Mouse (Mus musculus): ENCODE data around the gene Adap1.

The Adap1 gene

DNA sequence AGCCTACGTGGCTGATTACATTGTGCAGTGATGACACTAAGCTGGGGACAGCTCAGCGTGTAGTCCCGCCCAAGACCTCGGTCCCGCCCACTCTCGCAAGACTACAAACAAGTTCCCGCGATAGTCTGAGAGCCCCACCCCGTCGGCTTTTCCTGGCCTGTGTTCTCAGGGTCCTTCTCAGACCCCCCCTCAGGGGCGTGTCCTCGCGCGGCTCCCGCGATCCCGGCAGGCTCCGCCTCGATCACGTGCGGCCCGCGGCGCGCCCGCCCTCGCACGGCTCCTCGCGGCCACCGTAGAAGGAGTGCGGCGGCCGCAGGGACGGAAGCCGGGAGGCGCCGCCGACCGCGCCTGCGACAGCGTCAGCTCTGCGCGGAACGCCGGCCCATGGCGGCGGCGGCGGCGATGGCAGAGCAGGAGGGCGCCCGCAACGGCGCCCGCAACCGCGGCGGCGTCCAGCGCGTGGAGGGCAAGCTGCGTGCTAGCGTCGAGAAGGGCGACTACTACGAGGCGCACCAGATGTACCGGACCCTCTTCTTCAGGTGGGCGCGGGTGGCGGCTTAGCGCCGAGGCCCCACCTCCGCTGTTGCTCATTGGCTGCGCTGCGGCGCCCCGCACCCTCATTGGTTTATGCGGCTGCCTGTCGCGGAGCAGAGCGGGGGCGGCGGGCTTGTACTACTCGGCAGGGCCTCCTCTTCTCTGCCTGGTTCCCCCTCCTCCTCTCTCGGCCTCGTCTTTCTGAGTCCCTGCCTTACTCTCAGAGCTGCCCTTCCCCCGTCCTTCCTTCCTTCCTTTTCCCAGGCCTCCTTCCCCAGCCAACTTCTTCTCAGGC, 73.1 kb downstream of the Adap1 start, which contains the start of gene Get4:
Gene Get4 (plus strand): TSS at position 244 of the 829 bp plus-strand sequence.
- peak; percentile 97 for DNase-seq (ENCODE audit: low read depth, low spot score)

DNA sequence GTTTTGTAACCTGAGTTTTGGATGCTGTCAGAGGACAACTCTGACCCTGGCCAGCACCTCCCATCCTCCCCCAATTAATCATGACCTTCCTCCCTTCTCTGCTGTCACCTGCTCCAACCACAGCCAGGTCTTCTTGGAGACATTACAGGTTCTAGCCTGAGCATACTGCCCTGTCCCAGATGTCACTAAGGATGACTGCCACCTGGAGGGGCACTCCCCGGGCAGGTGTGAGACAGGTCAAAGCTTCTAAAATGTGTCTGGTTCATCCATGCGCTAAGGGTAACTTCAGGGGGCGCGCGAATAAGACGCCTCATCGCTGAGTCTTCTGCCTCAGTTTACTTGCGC, 73.7 kb downstream of the Adap1 start:
- no peak for DNase-seq (ENCODE audit: low read depth, low spot score)

DNA sequence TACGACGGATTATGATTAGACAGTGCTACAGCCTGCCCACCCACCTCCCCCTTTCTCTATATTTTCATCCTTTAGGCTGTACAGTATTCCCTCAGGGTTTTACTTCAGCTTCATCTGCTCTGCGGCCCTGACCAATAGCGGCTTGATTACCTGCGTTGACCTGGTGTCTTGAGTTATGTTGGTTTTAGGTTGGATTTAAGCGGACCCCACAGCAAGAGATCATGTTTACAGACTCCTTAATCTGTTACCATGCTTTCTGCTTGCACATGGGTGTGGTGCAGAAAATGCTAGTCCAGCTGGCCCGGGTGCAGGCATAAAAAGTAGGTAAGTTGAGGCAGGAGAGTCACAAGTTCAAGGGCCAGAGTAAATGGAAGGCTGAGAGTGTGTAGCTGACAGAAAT, 74.1 kb downstream of the Adap1 start:
- DNase-seq (ENCODE audit: low read depth, low spot score): no peak

DNA sequence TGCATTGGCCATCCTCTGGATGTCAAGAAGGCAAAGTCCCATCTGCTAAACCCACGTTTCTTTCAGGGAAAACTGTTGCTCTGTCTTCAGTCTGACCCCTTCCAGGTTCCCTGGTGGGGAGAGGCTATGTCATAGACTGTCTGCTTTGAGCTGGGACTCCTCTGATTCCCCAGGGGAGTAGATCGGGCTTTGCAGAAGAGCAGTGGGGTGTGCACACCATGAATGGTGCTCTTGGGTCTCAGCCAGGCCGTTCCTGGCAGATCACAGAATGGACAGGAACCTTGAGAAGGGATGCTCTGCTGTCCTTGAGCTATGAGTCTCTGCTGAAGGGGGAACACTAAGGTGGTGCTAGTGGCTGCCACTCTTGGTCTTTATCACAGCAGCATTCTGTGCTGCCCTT, 76.6 kb downstream of the Adap1 start:
- no peak for DNase-seq (ENCODE audit: low read depth, low spot score)

DNA sequence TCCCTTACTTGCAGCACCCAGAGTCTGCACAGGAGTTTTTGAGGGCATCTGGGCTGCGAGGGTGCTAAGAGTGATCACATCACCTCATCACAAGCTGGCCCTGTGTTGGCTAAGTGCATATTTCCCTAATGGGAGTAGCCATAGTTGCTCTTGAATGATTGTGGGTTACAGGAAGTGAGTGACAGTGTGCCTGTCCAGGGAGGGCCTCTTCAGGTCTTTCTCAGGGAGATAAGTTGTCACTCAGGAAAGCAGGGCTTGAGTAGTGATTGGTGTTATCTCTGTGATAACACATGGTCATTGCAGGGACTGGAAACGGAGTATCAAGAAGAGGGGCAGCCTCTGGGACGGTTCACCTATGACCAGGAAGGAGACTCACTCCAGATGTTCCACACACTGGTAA, 77.7 kb downstream of the Adap1 start:
- DNase-seq (ENCODE audit: low read depth, low spot score): no peak

DNA sequence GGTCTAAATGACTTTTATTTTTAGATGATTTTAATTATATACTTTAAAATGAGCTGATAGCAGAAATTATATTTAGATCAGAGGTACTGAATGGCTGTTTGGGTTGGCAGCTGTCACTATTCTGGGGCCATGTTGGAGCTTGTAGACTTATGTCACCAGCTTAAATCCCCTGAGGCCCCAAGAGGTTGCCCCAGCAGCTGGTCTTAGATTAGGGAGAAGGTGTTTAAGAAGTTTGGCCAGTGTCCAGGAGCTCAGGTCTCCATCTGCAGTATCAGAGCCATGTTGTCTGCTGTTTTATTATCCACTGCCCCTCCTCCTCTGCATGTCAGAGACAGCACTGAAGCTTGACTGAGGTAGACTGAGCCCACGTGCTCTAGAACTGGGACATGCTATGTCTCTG, 82.0 kb downstream of the Adap1 start:
- DNase-seq (ENCODE audit: low read depth, low spot score): no peak

DNA sequence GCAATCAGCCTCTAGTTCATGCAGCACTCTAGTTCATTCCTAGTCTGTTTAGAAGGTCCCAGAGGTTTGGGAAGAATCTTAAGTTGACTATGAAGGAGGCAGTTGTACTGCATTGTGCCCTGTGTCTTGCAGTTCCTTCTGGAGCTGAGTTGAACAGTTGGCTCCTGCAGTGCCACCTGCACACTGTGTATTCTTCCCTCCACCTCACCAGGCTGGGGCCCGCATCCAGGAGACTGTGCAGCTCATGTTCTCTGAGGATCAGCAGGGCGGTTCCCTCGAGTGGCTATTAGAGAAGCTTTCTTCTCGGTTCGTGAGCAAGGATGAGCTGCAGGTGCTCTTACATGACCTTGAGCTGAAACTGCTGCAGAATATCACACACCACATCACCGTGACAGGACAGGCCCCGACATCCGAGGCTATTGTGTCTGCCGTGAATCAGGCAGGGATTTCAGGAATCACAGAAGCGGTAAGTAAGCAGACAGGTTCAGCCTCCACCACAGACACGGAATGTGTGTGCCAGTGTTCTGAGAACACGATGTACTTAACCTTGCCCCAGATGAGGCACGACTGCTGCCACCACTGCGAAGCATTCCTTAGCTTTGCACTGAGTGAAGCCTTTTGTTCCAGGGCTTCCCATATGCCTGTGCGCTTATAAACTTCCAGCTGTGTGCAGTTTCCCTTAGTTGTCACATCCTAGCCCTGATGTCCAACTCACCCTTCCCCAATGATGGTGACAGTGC, 84.2 kb downstream of the Adap1 start:
- DNase-seq (ENCODE audit: low read depth, low spot score): no peak

DNA sequence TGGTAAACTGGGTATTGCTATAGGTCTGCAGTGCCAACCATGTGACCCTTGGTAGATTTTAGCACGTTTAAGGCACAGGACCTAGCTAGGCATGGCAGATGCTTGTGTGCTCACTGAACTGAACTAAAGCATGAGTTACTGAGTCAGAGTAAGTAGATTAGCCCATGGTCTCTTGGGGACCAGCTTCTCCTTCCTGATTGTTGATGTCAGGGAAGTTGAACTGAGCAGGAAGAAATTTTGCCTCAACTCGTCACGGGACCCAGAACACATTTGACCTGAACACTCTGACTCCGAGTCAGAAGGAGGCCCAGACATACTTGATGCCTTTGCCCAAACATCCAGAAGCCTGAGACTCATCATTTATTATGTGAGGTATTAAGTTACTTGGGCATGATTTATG, 88.0 kb downstream of the Adap1 start:
- no peak for DNase-seq (ENCODE audit: low read depth, low spot score)

DNA sequence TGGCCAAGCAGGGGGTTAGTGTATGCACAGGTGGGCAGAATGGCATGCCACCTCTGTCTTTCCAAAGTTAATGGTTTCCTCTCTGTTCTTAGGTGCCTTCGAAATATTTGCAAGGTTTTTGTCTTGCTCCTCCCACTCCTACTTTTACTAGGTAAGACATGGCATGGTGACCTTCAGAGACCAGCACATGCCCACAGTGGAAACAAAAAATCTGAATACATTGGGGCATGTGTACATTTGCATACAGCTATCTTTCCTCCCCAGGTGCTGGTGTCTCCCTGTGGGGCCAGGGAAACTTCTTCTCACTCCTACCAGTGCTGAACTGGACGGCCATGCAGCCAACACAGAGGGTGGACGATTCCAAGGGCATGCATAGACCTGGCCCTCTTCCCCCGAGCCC, 91.0 kb downstream of the Adap1 start:
- DNase-seq (ENCODE audit: low read depth, low spot score): no peak

DNA sequence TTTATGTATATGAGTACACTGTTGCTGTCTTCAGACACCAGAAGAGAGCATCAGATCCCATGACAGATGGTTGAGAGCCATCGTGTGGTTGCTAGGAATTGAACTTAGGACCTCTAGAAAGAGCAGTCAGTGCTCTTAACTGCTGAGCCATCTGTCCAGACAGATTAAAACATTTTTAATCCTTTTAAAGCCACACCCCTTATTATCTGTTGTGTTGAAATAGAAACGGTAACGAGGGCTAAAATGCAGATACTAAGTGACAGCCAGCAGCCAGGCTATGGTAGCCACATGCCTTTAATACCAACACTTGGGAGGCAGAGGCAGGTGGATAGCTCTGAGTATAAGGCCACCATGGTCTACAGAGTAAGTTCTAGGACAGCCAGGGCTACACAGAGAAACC, 93.3 kb downstream of the Adap1 start:
- DNase-seq (ENCODE audit: low read depth, low spot score): no peak

DNA sequence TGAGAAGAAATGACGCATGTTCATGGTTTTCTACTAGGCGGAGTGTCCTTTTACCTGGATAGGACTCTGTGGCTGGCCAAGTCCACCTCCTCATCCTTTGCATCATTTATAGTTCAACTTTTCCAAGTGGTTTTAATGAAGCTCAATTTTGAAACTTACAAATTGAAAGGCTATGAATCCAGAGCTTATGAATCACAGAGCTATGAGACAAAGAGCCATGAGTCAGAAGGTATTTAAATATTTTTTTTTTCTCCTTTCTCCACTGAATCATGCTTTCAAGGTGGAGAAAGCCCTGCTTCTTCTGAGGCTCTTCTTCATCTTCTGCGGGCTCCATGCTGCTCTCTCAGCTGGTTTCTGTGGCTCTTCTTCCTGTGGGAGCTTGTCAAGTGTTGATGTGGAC, 95.7 kb downstream of the Adap1 start:
- peak; percentile 28 for DNase-seq (ENCODE audit: low read depth, low spot score)

DNA sequence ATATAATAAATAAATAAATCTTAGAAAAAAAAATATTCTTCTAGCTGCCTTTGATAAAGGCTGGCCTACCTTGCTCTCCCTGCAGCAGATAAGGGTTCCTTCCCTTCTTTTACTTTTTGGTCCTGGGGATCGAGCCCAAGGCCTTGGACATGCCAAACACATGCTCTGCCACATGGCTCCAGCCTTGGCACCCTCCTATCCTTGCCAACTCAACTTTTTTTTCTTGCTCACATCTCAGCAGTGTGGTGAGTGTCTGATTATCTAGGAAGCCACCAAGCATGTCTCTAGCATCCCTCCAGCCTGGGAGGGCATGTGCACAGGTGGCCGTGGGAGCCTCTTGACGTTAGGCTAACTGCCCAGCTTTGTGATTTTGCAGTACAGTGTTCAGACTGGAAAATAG, 97.1 kb downstream of the Adap1 start:
- DNase-seq (ENCODE audit: low read depth, low spot score): no peak

DNA sequence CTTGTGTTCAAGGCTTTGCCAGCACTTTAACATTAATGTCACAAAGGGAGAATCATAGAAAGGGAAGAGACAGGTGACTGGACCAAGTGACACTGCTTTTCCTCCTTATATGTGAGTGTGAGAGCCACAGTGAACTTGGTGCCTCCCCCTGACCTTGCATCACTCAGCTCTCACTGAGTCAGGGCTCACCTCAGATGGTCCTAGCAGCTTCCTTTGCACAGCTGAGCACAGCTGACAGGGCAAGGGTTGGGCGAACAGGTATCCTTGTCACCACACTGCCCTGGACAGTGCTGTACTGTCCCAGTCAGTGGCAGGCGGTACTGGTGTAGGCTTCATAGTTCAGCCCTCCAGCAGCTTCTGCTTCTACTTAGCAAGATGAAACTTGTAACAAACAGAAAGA, 97.8 kb downstream of the Adap1 start:
- no peak for DNase-seq (ENCODE audit: low read depth, low spot score)

DNA sequence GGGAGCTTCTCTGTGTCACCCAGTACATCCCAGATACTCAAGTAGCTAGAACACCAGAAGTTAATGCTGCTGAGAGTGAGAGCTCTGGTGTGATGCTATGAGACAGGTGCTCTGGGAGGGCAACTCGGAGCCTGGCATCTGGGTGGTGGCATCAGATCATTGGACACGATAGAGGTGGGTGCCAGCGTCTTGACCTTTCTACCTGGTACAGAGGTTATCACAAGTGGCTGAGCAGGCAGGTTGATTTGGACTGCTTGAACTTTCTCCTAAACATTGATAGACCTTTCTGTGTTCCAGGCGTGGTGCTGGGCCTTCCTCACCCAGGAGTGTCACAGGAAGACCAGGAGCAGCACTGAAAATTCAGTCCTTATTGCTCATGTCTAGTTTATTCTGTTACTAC, 98.2 kb downstream of the Adap1 start:
- DNase-seq (ENCODE audit: low read depth, low spot score): no peak

DNA sequence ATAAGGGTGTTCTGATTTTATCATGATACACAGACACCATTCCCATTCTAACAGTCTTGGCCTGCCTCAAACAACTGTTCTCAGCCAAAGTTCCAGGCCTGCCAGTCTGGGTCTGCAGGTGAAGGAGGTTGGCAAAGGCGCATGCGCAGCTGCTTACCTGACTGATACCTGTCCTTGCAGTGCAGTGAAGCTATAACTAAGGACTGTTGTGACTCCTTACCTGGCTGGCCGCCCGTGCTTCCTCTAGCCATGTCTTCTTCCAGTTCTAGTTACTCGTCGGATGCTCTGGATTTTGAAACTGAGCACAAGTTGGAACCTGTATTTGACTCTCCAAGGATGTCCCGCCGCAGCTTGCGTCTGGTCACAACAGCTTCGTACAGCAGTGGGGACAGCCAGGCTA, 102.1 kb downstream of the Adap1 start:
- no peak for DNase-seq (ENCODE audit: low read depth, low spot score)
